Mouse (Mus musculus) thymus, postnatal 4 days (tissue): ENCODE results near the gene Abcd4.

Experiments used
- DNase-seq: peaks from one replicate; pipeline ENCODE4 v3.0.0; 2021

Abcd4 gene

GRCm38 (mm10) chr12:84571466-84572340, 45.5 kb downstream of the Abcd4 start:
- DNase-seq = peak; percentile 74

- DNase-seq = peak; percentile 40
Measured at GRCm38 (mm10) chr12:84570694-84571415, 46.4 kb downstream of the Abcd4 start.

- DNase-seq = peak; percentile 23
Measured at GRCm38 (mm10) chr12:84569976-84570693, 47.1 kb downstream of the Abcd4 start.

- DNase-seq = no peak
Measured at GRCm38 (mm10) chr12:84569336-84569970, 47.8 kb downstream of the Abcd4 start, which contains the start of gene Vsx2. TSS of gene Vsx2 (plus strand) at chr12:84569762.

- no peak for DNase-seq
Measured at GRCm38 (mm10) chr12:84567576-84567975, 49.6 kb downstream of the Abcd4 start.

- peak; percentile 20 for DNase-seq
Measured at GRCm38 (mm10) chr12:84562558-84562957, 54.7 kb downstream of the Abcd4 start.

GRCm38 (mm10) chr12:84555218-84555617, 62.0 kb downstream of the Abcd4 start:
- no peak for DNase-seq
